Comparison of ENCODE assay signal across 8 mouse cellular contexts in the genomic region with DNA sequence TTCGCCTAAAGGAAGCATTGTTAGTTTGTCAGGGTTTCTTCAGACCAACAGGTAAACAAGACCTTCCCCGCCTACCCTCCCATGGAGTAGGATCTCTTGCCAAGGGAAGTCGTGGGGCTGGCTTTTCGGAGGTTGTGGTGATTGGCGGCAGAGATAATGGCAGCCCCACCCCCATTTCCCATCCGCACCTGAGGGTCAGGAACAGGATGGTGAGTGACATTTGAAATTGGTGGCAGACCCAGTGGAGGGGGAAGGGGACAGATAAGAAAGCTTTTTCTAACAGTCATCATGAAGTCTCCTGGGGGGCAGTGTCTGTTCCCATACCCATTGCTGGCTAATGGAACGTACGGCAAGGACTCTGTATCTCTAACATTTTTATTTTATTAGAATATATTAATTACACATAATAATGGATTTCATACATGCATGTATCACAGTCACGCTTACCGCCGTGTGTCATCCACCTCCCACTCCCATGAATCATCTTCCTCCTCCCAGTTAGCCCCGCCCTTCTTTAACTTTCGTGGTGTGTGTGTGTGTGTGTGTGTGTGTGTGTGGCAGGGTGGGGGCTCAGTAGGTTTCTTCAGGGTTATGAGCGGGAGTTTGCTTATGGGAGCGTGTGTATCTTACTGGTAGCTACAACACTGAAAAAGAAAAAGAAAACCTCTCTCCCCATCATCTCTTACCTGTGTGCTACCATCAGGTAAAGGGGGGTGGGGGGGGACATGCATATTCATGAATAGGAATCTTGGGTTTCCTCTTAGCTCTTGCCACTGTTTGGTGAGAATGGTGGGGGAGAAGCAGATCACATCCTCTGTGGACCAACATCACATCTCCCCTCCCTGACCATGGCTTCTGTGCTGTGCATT. TPM values are rescaled to one million over a fixed set of nuclear protein-coding genes. Genes with fewer than 3 reads are reported as not detected.
DNase-seq lines count a peak whose midpoint lies in the region; ATAC-seq and TF ChIP-seq lines count a peak whose summit lies in the region.

No protein-coding gene starts in this region.

- no peak overlapping the region for H3K27ac ChIP-seq in heart, embryonic 16.5 days (ENCODE audit: low read length)
- H3K27ac ChIP-seq in liver, postnatal 0 days (ENCODE audit: low read depth) = no peak overlapping the region

- H3K36me3 ChIP-seq in heart, embryonic 16.5 days (ENCODE audit: control insufficient read depth, insufficient read depth) = no peaks in the 10 kb centered on the region
- no peaks in the 10 kb centered on the region for H3K36me3 ChIP-seq in liver, postnatal 0 days (replicated peaks; ENCODE audit: insufficient read depth, low read length)

- H3K27me3 ChIP-seq in heart, embryonic 16.5 days (ENCODE audit: control insufficient read depth, insufficient read depth, low read length) = no peaks in the 10 kb centered on the region; the same call in 1 of the 2 replicates
- peaks cover 8% of the 10 kb centered on the region; the same call in 1 of the 2 replicates for H3K27me3 ChIP-seq in liver, postnatal 0 days (ENCODE audit: insufficient read depth, low read length)

- peak overlapping the region; percentile 61 for H3K4me2 ChIP-seq in heart, embryonic 16.5 days (ENCODE audit: low read depth, low read length)
- H3K4me2 ChIP-seq in liver, postnatal 0 days (ENCODE audit: low read depth, low read length) = peak overlapping the region; percentile 90

- peaks cover 7% of the 10 kb centered on the region for H3K4me1 ChIP-seq in heart, embryonic 16.5 days (ENCODE audit: control insufficient read depth, insufficient read depth, low read length)
- peaks cover 12% of the 10 kb centered on the region for H3K4me1 ChIP-seq in liver, postnatal 0 days (ENCODE audit: insufficient read depth)

- peak overlapping the region; percentile 49 for H3K4me3 ChIP-seq in heart, embryonic 16.5 days (ENCODE audit: low read length)
- H3K4me3 ChIP-seq in liver, postnatal 0 days (ENCODE audit: low read depth, low read length) = peak overlapping the region; percentile 53

- H3K9ac ChIP-seq in heart, embryonic 16.5 days (ENCODE audit: low read length) = peak overlapping the region; percentile 42
- peak overlapping the region; percentile 35 for H3K9ac ChIP-seq in liver, postnatal 0 days (replicated peaks)

- TF ChIP-seq CTCF in liver, postnatal 0 days (IDR thresholded peaks at IDR 0.05; ENCODE audit: low read depth) = no peak

- peak; percentile 34 to 55 for DNase-seq in adrenal gland, adult (ENCODE audit: inconsistent age in 2 of 2, low spot score in 1 of 2)
- DNase-seq in adrenal gland, adult 2 months = no peak
- peak; percentile 55 for DNase-seq in right cerebral cortex, adult 18-20 months
- DNase-seq in right cerebral cortex, postnatal 4 days = no peak
- no peak for DNase-seq in liver, postnatal 0 days
- peak; percentile 35 for DNase-seq in thymus, postnatal 0 days (ENCODE audit: low spot score)
- DNase-seq in embryo, embryonic 10 days (ENCODE audit: low spot score) = no peak

- 20% methylated on average over 15 of the region's 15 CpGs for WGBS in heart, embryonic 16.5 days
- WGBS in liver, postnatal 0 days (ENCODE audit: insufficient replicate concordance) = 16% methylated on average over 15 of the region's 15 CpGs

- ATAC-seq in heart, embryonic 16.5 days (replicated peaks; ENCODE audit: extremely low read depth, insufficient read depth, low FRiP score) = peak; percentile 30; the same call in 1 of the 2 replicates
- ATAC-seq in liver, postnatal 0 days = no peak

- TF ChIP-seq EP300 in liver, postnatal 0 days (IDR thresholded peaks at IDR 0.05; ENCODE audit: low read depth) = no peak

- no peaks in the 10 kb centered on the region for H3K9me3 ChIP-seq in heart, embryonic 16.5 days (replicated peaks; ENCODE audit: control insufficient read depth, low read length)
- no peaks in the 10 kb centered on the region for H3K9me3 ChIP-seq in liver, postnatal 0 days (ENCODE audit: low read length)

RNA-seq across cellular contexts. Expression of a gene that starts 16.7 kb away (rescaled TPM):
- total RNA-seq in adrenal gland, adult 2 months (2021) = not detected
- polyA plus RNA-seq in adrenal gland, adult 2 months (2012; rRNA removed) = 0.11 TPM in 1 of 2 replicates, not detected in the other
- 0.10 TPM in 1 of 2 replicates, not detected in the other for polyA plus RNA-seq in heart, embryonic 16.5 days (2015; fragmentation: Nextera tagmentation; extraction: Ambion mirVana)
- polyA plus RNA-seq in liver, postnatal 0 days (2015; fragmentation: Nextera tagmentation; extraction: Ambion mirVana) = not detected in 2 replicates
- polyA plus RNA-seq in thymus, postnatal 0 days (2015; fragmentation: Nextera tagmentation; extraction: Ambion mirVana) = 0.09 TPM in 1 of 2 replicates, not detected in the other

RNA-seq across cellular contexts. Expression of a gene that starts 51.6 kb away (rescaled TPM):
- 10 to 100 TPM; 26.5 to 42.6 TPM for total RNA-seq in adrenal gland, adult 2 months (2021)
- polyA plus RNA-seq in adrenal gland, adult 2 months (2012; rRNA removed) = 10.9 and 15.4 TPM in 2 replicates
- 3.4 and 7.0 TPM in 2 replicates for polyA plus RNA-seq in heart, embryonic 16.5 days (2015; fragmentation: Nextera tagmentation; extraction: Ambion mirVana)
- 0.06 TPM in 1 of 2 replicates, not detected in the other for polyA plus RNA-seq in liver, postnatal 0 days (2015; fragmentation: Nextera tagmentation; extraction: Ambion mirVana)
- polyA plus RNA-seq in thymus, postnatal 0 days (2015; fragmentation: Nextera tagmentation; extraction: Ambion mirVana) = 129 and 138 TPM in 2 replicates

Comparison
In these comparisons a context has a peak if more than half of its experiments do, and no peak if none do; other contexts are left out.
1. DNase-seq: peak in adrenal gland, adult (2 of 2), right cerebral cortex, adult 18-20 months (single experiment) and thymus, postnatal 0 days (single experiment); none in adrenal gland, adult 2 months (single experiment), right cerebral cortex, postnatal 4 days (single experiment), liver, postnatal 0 days (single experiment) and embryo, embryonic 10 days (single experiment).